Mouse (Mus musculus) kidney, embryonic 15.5 days (tissue): ENCODE data around the gene Lefty1. TPM values are rescaled to one million over a fixed set of nuclear protein-coding genes. Genes with fewer than 3 reads are reported as not detected.
"Not testable (repeated sequence)": the region's sequence is repeated elsewhere in the genome, so short reads cannot be mapped to it uniquely, and the experiment has no call there.

ENCODE experiments used
- ATAC-seq: fragments of 200-750 bp; cut with Nextera tagmentation; replicated peaks from 2 replicates; pipeline ENCODE4 v1.8.0; 2017; ENCODE audit warnings: moderate TSS enrichment; ENCODE audit not compliant: low FRiP score
- H3K27ac ChIP-seq: fragments of 300-500 bp; sonication (generic); 2 replicates; pipeline ENCODE4 v1.5.1; 2015; ENCODE audit warnings: mild to moderate bottlenecking, inconsistent platforms
- H3K27me3 ChIP-seq: fragments of 300-500 bp; sonication (generic); 2 replicates; pipeline ENCODE4 v1.6.1; 2015; ENCODE audit warnings: inconsistent platforms
- H3K36me3 ChIP-seq: fragments of 300-500 bp; sonication (generic); 2 replicates; pipeline ENCODE4 v1.6.1; 2015; ENCODE audit warnings: inconsistent platforms
- H3K4me1 ChIP-seq: fragments of 300-500 bp; sonication (generic); 2 replicates; pipeline ENCODE4 v1.6.1; 2015; ENCODE audit warnings: inconsistent platforms
- H3K4me2 ChIP-seq: fragments of 300-500 bp; sonication (generic); 2 replicates; pipeline ENCODE4 v1.6.1; 2015; ENCODE audit warnings: moderate library complexity, mild to moderate bottlenecking, inconsistent platforms
- H3K4me3 ChIP-seq: fragments of 300-500 bp; sonication (generic); replicated peaks from 2 replicates; pipeline ENCODE4 v1.5.1; 2015; ENCODE audit warnings: mild to moderate bottlenecking, inconsistent platforms
- H3K9ac ChIP-seq: fragments of 300-500 bp; sonication (generic); 2 replicates; pipeline ENCODE4 v1.6.1; 2015; ENCODE audit warnings: mild to moderate bottlenecking, inconsistent platforms
- H3K9me3 ChIP-seq: fragments of 300-500 bp; sonication (generic); replicated peaks from 2 replicates; pipeline ENCODE4 v1.6.1; 2016; ENCODE audit warnings: inconsistent platforms
- WGBS: fragments of 180-500 bp; shearing (Covaris S2); methylation state at CpG from one replicate; pipeline ENCODE4 v1.1.7; 2015; ENCODE audit warnings: mixed read lengths; 5-methylcytosine and 5-hydroxymethylcytosine counted together
- polyA plus RNA-seq: library from polyadenylated mRNA; unstranded; fragments of >200 nt; fragmentation: Nextera tagmentation; extraction: Ambion mirVana; gene quantifications from 2 replicates; pipeline ENCODE4 v1.2.1, GENCODE M21; 2015

Lefty1 gene
- polyA plus RNA-seq, 1 experiment from 2014 or later: 1.3 TPM

DNA sequence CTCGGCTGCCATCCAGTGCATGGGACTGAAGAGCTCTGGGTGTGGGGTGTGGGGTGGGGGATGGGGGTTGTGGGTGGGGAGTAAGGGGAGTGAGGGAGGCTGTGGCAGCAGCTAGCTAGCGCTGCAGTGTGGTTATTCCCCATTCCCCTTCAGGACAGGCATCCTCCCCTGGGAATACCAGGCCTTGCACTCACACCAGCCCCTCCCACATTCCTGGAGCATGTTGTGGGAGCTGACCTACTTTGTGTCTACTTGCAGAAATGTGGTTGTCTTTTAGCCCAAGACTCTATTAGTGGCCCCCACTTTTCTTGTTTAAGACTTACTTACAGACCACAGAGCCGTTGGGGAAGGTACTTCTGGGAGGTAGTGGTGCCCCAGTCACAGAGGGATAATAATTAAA, 31.7 kb downstream of the Lefty1 start:
- Histone ChIP-seq H3K4me2 (no peak overlapping the region), H3K4me1 (0 out of 2 replicates have a peak, but pooled peaks cover 3% of the 10 kb centered on the region), H3K4me3 (no peak overlapping the region), H3K9me3 (no peaks in the 10 kb centered on the region), H3K9ac (no peak overlapping the region), H3K36me3 (peaks cover 38% of the 10 kb centered on the region), H3K27ac (no peak overlapping the region), H3K27me3 (no peaks in the 10 kb centered on the region)
- WGBS: 57% methylated on average over 3 of the region's 3 CpGs
- no peak for ATAC-seq

DNA sequence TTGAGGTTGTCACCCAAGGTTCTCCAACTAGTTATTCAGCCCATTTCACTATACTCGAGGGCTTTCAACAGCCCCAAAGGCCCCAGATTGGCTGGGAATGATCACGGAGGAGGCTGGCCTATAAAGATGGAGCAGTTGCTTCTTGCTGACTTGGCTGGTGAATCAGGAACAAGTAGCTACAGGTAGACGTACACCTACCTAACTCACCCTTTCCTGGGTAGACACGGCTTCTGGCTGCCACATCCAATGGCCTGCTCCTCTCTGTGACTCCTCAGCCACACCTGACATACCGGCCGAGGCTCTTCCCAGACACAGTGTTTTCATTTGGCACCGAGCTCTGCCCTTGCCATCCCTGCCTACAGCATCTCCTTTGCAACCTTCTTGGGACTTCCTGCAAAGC, 32.4 kb downstream of the Lefty1 start:
- H3K36me3 ChIP-seq: peaks cover 32% of the 10 kb centered on the region
- ATAC-seq: no peak
- H3K9me3 ChIP-seq: no peaks in the 10 kb centered on the region
- no peak overlapping the region for H3K9ac ChIP-seq
- H3K4me2 ChIP-seq: no peak overlapping the region
- H3K4me1 ChIP-seq: 0 out of 2 replicates have a peak, but pooled peaks cover 3% of the 10 kb centered on the region
- no peak overlapping the region for H3K4me3 ChIP-seq
- 90% methylated on average over 7 of the region's 7 CpGs for WGBS
- H3K27me3 ChIP-seq: no peaks in the 10 kb centered on the region
- H3K27ac ChIP-seq: no peak overlapping the region

DNA sequence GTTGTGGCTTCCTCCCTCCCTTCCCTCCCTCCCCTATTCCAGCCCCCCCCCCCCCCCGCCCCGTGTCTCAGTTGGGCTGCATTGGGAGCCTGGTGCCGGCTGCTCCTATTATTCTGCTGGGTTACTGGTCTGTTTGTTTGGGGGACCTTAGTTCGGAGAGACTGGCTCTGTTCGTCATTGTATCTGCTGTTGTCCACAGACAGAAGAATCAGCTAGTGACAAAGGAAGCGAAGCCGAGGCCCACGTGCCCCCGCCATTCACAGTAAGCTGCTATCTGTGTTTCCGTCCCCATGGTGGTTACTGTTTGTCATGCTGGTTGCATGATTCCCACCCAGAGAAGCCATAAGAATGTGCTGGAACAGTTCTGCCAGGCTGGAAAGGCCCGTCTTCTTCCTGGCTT, 38.1 kb downstream of the Lefty1 start:
- H3K36me3 ChIP-seq: 0 out of 2 replicates have a peak, but pooled peaks cover 4% of the 10 kb centered on the region
- 86% methylated on average over 10 of the region's 11 CpGs for WGBS
- ATAC-seq: no peak

DNA sequence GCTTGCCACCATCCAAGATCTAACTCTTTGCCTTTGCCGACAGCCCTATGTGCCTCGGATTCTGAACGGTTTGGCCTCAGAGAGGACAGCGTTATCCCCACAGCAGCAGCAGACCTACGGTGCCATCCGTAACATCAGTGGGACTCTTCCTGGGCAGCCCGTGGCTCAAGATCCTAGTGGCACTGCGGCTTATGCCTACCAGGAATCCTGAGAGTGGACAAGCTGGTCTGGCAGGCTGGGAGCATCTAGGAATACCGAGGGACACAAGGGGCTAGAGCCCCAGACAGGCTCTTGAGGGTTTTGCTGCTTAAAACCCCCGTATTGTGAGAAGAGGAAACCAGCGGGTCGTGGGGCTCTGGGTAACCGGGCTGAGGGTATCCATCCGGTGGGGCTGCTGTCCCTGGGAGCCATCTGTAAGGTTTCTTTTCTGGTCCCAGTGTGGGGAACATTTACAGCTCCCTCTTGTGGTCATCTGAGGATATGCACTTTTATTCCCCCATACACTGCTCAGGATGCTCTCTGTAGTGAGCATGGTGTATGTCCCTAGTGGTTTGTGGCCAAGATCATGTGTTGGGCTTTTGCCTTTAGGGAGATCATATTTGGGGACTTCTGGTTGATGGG, 39.4 kb downstream of the Lefty1 start:
- Histone ChIP-seq H3K4me2 (no peak overlapping the region), H3K4me3 (no peak overlapping the region), H3K36me3 (no peaks in the 10 kb centered on the region), H3K9me3 (no peaks in the 10 kb centered on the region), H3K27ac (no peak overlapping the region), H3K27me3 (no peaks in the 10 kb centered on the region), H3K9ac (no peak overlapping the region), H3K4me1 (no peaks in the 10 kb centered on the region)
- WGBS: 55% methylated on average over 14 of the region's 14 CpGs
- ATAC-seq: peak; percentile 59; the same call in 1 of the 2 replicates

More for the DNA sequence above, 38.1 kb downstream of the Lefty1 start:
- no peaks in the 10 kb centered on the region for H3K4me1 ChIP-seq
- no peak overlapping the region for H3K4me3 ChIP-seq
- no peak overlapping the region for H3K4me2 ChIP-seq
- no peak overlapping the region for H3K27ac ChIP-seq
- H3K9me3 ChIP-seq: no peaks in the 10 kb centered on the region
- no peaks in the 10 kb centered on the region for H3K27me3 ChIP-seq
- no peak overlapping the region for H3K9ac ChIP-seq

DNA sequence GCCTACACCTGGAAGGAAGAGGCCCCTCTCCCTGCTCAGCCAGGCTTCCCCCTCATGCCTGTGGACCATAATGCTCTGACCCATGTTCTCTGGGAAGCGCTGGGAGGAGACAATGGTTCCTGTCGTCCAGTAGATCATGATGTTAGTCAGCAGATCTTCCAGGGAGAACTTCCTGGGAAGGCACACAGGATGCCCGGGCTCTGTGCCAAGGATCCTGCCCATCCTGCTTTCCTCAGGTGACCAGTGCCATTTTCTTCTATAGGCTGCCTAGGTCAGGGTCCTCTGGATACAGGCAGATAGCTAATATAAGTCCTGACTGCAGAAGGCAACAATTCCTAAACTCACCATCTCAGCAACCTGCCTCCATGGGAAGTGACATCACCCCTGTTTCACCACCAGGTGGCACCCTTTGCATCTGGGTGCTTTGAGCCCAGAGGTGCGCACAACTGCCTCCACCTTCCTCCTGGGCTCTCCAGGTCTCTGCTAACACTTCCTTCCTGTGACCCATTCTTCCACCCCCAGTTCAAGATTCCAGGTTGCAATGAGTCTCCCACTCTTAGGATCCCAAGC, 41.4 kb downstream of the Lefty1 start:
- H3K4me2 ChIP-seq: no peak overlapping the region
- no peak for ATAC-seq
- H3K36me3 ChIP-seq: no peaks in the 10 kb centered on the region
- 61% methylated on average over 4 of the region's 4 CpGs for WGBS
- H3K9me3 ChIP-seq: no peaks in the 10 kb centered on the region
- no peaks in the 10 kb centered on the region for H3K27me3 ChIP-seq
- no peak overlapping the region for H3K27ac ChIP-seq
- H3K9ac ChIP-seq: no peak overlapping the region
- H3K4me3 ChIP-seq: no peak overlapping the region
- H3K4me1 ChIP-seq: no peaks in the 10 kb centered on the region

DNA sequence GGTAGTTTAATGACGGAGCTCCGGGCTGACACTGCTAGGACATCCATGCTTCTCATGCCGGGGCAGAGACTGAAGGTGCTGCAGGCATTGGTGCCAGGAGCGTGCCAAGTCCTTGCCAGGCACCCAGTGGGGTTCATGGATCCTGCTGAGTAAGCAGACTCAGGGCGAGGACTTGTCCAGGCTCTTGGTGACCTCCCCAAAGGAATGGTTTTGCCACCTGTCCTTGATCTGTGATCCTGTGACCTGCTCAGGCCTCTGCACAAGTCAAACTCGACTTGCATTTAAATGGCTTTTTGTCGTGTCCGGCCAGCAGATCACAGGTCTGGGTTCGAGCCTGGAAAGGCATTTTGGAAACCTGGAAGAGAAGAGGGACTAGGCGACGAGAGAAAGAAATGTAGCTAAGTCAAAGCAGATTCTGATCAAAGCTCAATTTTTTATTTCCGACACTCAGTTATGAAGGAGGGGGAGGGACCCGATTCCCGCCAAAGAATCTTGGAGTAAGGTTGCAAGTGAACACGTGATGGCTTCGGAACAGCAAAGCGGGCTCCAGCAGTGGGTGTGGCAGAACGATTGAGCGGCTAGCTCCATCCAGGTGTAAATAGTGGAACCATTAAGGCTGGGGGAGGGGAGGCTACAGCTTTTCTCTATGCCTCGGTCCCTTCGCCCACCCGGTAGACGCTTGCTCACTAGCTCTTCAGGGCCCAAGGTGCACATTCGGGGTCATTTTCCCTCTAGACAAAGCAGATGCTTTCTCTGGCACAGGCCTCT, 44.8 kb downstream of the Lefty1 start:
- Histone ChIP-seq H3K4me2 (no peak overlapping the region), H3K4me1 (no peaks in the 10 kb centered on the region), H3K27ac (no peak overlapping the region), H3K9ac (no peak overlapping the region), H3K36me3 (no peaks in the 10 kb centered on the region), H3K9me3 (no peaks in the 10 kb centered on the region), H3K4me3 (no peak overlapping the region), H3K27me3 (no peaks in the 10 kb centered on the region; the same call in 1 of the 2 replicates)
- WGBS: 84% methylated on average over 24 of the region's 24 CpGs
- ATAC-seq: no peak

DNA sequence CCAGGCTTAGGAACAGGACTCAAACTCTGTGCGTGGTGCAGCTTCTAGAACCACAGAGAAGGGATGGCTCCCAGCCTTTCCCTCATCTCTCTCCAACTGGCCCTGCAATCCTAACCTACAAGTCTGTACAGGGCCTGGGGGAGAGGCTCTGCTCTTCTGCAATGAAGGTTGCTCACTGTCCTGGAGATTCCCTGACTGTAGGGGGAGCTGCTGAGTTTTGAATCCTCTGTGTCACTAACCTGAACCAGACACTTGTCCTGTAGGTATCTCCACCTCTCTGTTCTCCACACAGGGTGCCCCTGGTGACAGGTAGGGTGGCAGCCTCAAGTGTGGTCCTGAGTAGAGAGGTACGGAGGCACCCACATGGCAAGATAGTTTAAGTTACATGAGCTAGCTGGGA, 45.6 kb downstream of the Lefty1 start:
- H3K4me2 ChIP-seq: no peak overlapping the region
- no peaks in the 10 kb centered on the region for H3K9me3 ChIP-seq
- H3K4me3 ChIP-seq: no peak overlapping the region
- 70% methylated on average over 2 of the region's 2 CpGs for WGBS
- no peak overlapping the region for H3K9ac ChIP-seq
- no peak for ATAC-seq
- H3K27ac ChIP-seq: no peak overlapping the region
- H3K4me1 ChIP-seq: no peaks in the 10 kb centered on the region
- H3K36me3 ChIP-seq: no peaks in the 10 kb centered on the region
- no peaks in the 10 kb centered on the region; the same call in 1 of the 2 replicates for H3K27me3 ChIP-seq

DNA sequence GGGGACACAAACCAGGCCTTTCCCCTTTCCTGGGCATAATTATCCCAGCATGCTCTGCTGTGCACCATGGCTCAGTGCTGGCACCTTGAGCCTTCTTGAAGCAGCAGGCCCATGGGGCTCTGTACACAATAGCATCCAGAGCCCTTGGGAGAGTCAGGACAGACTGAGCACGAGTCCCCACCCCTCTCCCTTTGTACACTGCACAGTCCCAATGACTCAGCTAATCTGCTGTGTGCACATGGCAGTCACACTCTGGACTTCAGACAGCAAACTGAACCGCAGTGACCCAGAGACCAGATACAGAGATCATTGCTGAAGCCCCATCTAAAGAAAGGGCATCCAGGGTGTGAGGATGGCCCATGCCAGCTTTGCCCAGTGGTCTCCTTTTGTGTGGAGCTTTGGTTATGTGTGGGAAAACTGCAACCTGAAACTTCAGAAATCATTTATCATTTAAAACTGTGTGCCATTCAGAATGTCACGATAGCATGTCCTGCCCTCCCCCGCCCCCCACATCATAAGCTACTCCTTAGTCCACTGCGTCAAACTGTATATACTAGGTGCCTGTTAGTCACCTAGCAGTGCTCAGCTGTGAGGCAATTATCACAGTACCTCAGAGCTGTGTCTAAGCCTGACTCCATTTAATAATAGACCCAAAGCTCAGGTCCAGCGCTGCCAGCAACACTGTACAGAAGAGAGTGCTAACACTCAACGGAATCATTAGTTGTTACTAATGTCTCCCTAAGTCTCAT, 46.6 kb downstream of the Lefty1 start:
- 86% methylated on average over 7 of the region's 7 CpGs for WGBS
- not testable (repeated sequence) for H3K36me3 ChIP-seq, H3K9me3 ChIP-seq, H3K4me3 ChIP-seq, H3K4me2 ChIP-seq, H3K9ac ChIP-seq, H3K27me3 ChIP-seq, H3K4me1 ChIP-seq, H3K27ac ChIP-seq
- 0 out of 2 replicates have a peak, but pooled peaks have one; percentile 33 for ATAC-seq

DNA sequence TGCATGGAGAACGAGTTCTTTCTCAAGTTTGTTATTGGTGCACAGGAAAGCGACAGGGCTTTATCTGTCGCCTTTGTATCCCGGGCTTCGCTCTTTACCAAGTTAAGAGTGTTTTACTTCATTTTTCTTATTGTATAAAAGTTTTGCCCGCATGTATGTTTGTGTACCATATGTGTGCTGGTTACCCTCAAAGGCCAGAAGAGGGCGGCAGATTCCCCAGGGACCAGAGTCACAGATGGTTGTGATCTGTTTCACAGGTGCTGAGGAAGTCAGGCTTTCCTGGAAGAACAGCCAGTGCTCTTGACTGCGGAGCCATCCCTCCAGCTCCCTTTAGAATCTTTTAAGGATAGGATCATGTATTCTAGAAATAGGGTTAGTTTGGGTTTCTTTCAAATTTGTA, 51.9 kb downstream of the Lefty1 start:
- Histone ChIP-seq H3K9me3 (no peaks in the 10 kb centered on the region), H3K4me2 (no peak overlapping the region), H3K36me3 (no peaks in the 10 kb centered on the region), H3K9ac (no peak overlapping the region), H3K27ac (no peak overlapping the region), H3K27me3 (no peaks in the 10 kb centered on the region; the same call in 1 of the 2 replicates), H3K4me1 (no peaks in the 10 kb centered on the region), H3K4me3 (no peak overlapping the region)
- WGBS: 90% methylated on average over 8 of the region's 8 CpGs
- no peak for ATAC-seq

DNA sequence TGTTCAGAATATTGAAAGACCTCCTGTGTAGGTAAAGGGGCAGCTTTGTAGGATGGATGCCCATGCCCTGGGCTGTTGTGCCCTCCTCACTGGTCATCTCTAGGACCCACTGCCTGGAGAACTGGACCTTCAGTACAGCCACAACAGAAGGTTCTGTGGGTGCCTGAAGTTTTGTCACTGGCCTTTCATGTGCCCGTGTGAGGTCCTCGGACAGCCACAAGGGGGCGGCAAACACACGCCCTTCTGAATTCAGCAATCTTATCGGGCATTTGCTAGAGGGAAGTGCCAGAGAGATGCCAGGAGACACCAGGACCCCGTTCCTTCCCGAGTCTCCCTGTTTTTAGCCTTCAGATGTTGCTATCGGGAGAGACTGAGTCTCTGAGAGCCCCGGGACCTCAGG, 52.9 kb downstream of the Lefty1 start:
- no peaks in the 10 kb centered on the region for H3K9me3 ChIP-seq
- H3K4me1 ChIP-seq: no peaks in the 10 kb centered on the region
- H3K9ac ChIP-seq: no peak overlapping the region
- H3K27me3 ChIP-seq: no peaks in the 10 kb centered on the region; the same call in 1 of the 2 replicates
- H3K4me3 ChIP-seq: no peak overlapping the region
- no peak overlapping the region for H3K27ac ChIP-seq
- H3K4me2 ChIP-seq: no peak overlapping the region
- no peak for ATAC-seq
- 4% methylated on average over 9 of the region's 9 CpGs for WGBS
- H3K36me3 ChIP-seq: no peaks in the 10 kb centered on the region
